27 mouse cellular contexts compared by ENCODE assay signal in the genomic region with DNA sequence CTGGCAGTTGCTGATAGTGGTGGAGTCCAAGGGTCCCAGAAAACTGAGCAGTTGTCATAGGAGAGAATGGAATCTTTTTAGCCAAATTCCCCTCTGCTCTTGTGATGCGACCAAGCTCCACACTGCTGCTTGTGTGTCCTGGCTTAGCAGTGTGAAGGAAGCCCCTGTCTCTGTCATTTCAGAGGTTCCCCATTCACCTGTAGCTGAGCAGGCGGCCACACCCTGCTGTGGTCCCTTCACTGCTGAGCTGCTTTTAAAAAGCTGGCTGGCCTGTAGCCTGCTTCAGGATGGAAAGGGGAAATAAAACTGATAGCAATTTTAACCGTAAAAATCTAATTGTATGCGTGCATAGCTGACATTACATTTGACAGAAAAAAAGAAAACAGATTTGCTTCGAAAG. TPM values are rescaled to one million over a fixed set of nuclear protein-coding genes. Genes with fewer than 3 reads are reported as not detected.
DNase-seq lines count a peak whose midpoint lies in the region; ATAC-seq and TF ChIP-seq lines count a peak whose summit lies in the region.
"Had no signal": no experiment of that assay in that cellular context is flagged by ENCODE, and none has a peak within 500 bp of the region (broad histone marks: within the 10 kb centered on the region; RNA-seq: fewer than 3 reads in every experiment).

No protein-coding gene starts in this region.

- ATAC-seq in kidney, embryonic 16.5 days (ENCODE audit: low FRiP score, low TSS enrichment): no peak; the same call in 1 of the 2 replicates
- ATAC-seq in megakaryocyte, adult 5-6 weeks (ENCODE audit: poor library complexity, severe bottlenecking): peak; percentile 64
- ATAC-seq in stomach, embryonic 16.5 days (ENCODE audit: insufficient read depth, low FRiP score): no peak
- ATAC-seq: midbrain, embryonic 16.5 days had no signal

- TF ChIP-seq POLR2A in MEL (IDR thresholded peaks at IDR 0.05; ENCODE audit: control insufficient read depth in 1 of 2, insufficient read depth in 1 of 2, low read depth in 1 of 2, low read length in 2 of 2, poor library complexity in 1 of 2): no peak

- no peaks in the 10 kb centered on the region for H3K27me3 ChIP-seq in kidney, embryonic 16.5 days (ENCODE audit: insufficient read depth, low read length)
- H3K27me3 ChIP-seq in MEL (ENCODE audit: control insufficient read depth in 1 of 2, insufficient read depth in 2 of 2, low read length in 2 of 2): no peaks in the 10 kb centered on the region
- no peaks in the 10 kb centered on the region for H3K27me3 ChIP-seq in stomach, embryonic 16.5 days (ENCODE audit: control insufficient read depth, insufficient read depth, low read length)
- H3K27me3 ChIP-seq: embryonic facial prominence, embryonic 12.5 days; limb, embryonic 15.5 days; neural tube, embryonic 13.5 days had no signal

- H3K27ac ChIP-seq in kidney, embryonic 16.5 days (ENCODE audit: low read length): peak overlapping the region; percentile 69; the same call in 1 of the 2 replicates
- no peak overlapping the region; the same call in 1 of the 2 replicates for H3K27ac ChIP-seq in MEL (ENCODE audit: control insufficient read depth, low read depth, low read length)
- H3K27ac ChIP-seq in stomach, embryonic 16.5 days (ENCODE audit: low read length): peak overlapping the region; percentile 61
- H3K27ac ChIP-seq: embryonic facial prominence, embryonic 12.5 days; hindbrain, embryonic 10.5 days; limb, embryonic 15.5 days; liver, embryonic 14.5 days; lung, embryonic 15.5 days; midbrain, embryonic 10.5 days had no signal

- TF ChIP-seq EP300 in MEL (IDR thresholded peaks at IDR 0.05; ENCODE audit: low read depth in 1 of 2, low read length in 2 of 2): 0 out of 4 replicates have a peak, but pooled peaks of 1 of the 2 experiments have one; percentile 19

- 70% methylated on average over 5 of the region's 5 CpGs for WGBS in kidney, embryonic 16.5 days
- WGBS in stomach, embryonic 16.5 days: 61% methylated on average over 5 of the region's 5 CpGs

- H3K79me2 ChIP-seq in MEL (ENCODE audit: control insufficient read depth, insufficient read depth, low read length, poor library complexity): no peaks in the 10 kb centered on the region

- no peak for TF ChIP-seq CTCF in MEL (IDR thresholded peaks at IDR 0.05 in 2 of 3, conservative IDR thresholded peaks at IDR 0.05 in 1 of 3; ENCODE audit: control insufficient read depth in 1 of 3, insufficient read depth in 1 of 3, low read depth in 2 of 3, low read length in 3 of 3, poor library complexity in 1 of 3, severe bottlenecking in 1 of 3)

- H3K4me2 ChIP-seq in kidney, embryonic 16.5 days (replicated peaks; ENCODE audit: low read depth, low read length): no peak overlapping the region
- no peak overlapping the region for H3K4me2 ChIP-seq in stomach, embryonic 16.5 days (ENCODE audit: low read depth, low read length)
- H3K4me2 ChIP-seq: embryonic facial prominence, embryonic 12.5 days; heart, embryonic 11.5 days; limb, embryonic 15.5 days; lung, embryonic 15.5 days; neural tube, embryonic 13.5 days had no signal

- no peak overlapping the region; the same call in 1 of the 2 replicates for H3K9ac ChIP-seq in kidney, embryonic 16.5 days (replicated peaks; ENCODE audit: low read length)
- no peak overlapping the region for H3K9ac ChIP-seq in MEL (ENCODE audit: control insufficient read depth, low read depth, low read length, poor library complexity, severe bottlenecking)
- no peak overlapping the region for H3K9ac ChIP-seq in stomach, embryonic 16.5 days (ENCODE audit: low read length)
- H3K9ac ChIP-seq: embryonic facial prominence, embryonic 12.5 days; limb, embryonic 15.5 days; liver, embryonic 14.5 days; lung, embryonic 15.5 days; neural tube, embryonic 13.5 days had no signal

- no peak overlapping the region for H3K4me3 ChIP-seq in kidney, embryonic 16.5 days (ENCODE audit: low read length)
- no peak overlapping the region for H3K4me3 ChIP-seq in MEL (ENCODE audit: control insufficient read depth in 1 of 2, insufficient read depth in 1 of 2, low read depth in 2 of 2, low read length in 2 of 2)
- H3K4me3 ChIP-seq in stomach, embryonic 16.5 days (replicated peaks; ENCODE audit: low read length): no peak overlapping the region
- H3K4me3 ChIP-seq: embryonic facial prominence, embryonic 12.5 days; hindbrain, embryonic 10.5 days; limb, embryonic 15.5 days; lung, embryonic 15.5 days; midbrain, embryonic 10.5 days; myocyte; neural tube, embryonic 13.5 days had no signal

- TF ChIP-seq RAD21 in MEL (IDR thresholded peaks at IDR 0.05; ENCODE audit: low read depth, low read length): no peak

- H3K36me3 ChIP-seq in kidney, embryonic 16.5 days (ENCODE audit: insufficient read depth, low read length): peaks cover 23% of the 10 kb centered on the region; the same call in 1 of the 2 replicates
- peaks cover 0 to 18% of the 10 kb centered on the region in 2 experiments; a peak in 3 of 4 replicates for H3K36me3 ChIP-seq in MEL (ENCODE audit: control insufficient read depth in 1 of 2, insufficient read depth in 2 of 2, low read length in 2 of 2)
- H3K36me3 ChIP-seq in stomach, embryonic 16.5 days (ENCODE audit: control insufficient read depth, insufficient read depth, low read length): peaks cover 15% of the 10 kb centered on the region
- H3K36me3 ChIP-seq: hindbrain, embryonic 10.5 days; midbrain, embryonic 10.5 days; neural tube, embryonic 13.5 days had no signal

- peaks cover 33% of the 10 kb centered on the region; the same call in 1 of the 2 replicates for H3K4me1 ChIP-seq in kidney, embryonic 16.5 days (ENCODE audit: insufficient read depth, low read length)
- H3K4me1 ChIP-seq in MEL (ENCODE audit: control insufficient read depth in 1 of 2, insufficient read depth in 2 of 2, low read length in 2 of 2): peaks cover 4 to 20% of the 10 kb centered on the region in 2 experiments
- H3K4me1 ChIP-seq in stomach, embryonic 16.5 days (ENCODE audit: control insufficient read depth, insufficient read depth, low read length): peaks cover 51% of the 10 kb centered on the region
- H3K4me1 ChIP-seq: midbrain, embryonic 10.5 days had no signal

- no peaks in the 10 kb centered on the region for H3K9me3 ChIP-seq in kidney, embryonic 16.5 days (ENCODE audit: low read length)
- H3K9me3 ChIP-seq in MEL (replicated peaks; ENCODE audit: insufficient read depth, low read length): no peaks in the 10 kb centered on the region
- no peaks in the 10 kb centered on the region for H3K9me3 ChIP-seq in stomach, embryonic 16.5 days (replicated peaks; ENCODE audit: control insufficient read depth, low read length)
- H3K9me3 ChIP-seq: embryonic facial prominence, embryonic 12.5 days; hindbrain, embryonic 10.5 days; limb, embryonic 15.5 days; lung, embryonic 15.5 days; midbrain, embryonic 10.5 days; neural tube, embryonic 13.5 days had no signal

- no peak for DNase-seq in kidney, postnatal 14 days
- peak; percentile 64 for DNase-seq in MEL (ENCODE audit: low read depth, low spot score)
- no peak for DNase-seq in urinary bladder, postnatal 10 days (ENCODE audit: low spot score)
- DNase-seq in frontal cortex, postnatal 25 days (ENCODE audit: low spot score in 2 of 2): no peak
- DNase-seq: adrenal gland, postnatal 36 days; cerebellum, adult 9-11 months; heart, postnatal 10 days; kidney, adult 2 months; layer of hippocampus, adult 9-11 months; left cerebral cortex, postnatal 4 days; lung, postnatal 36 days; right cerebral cortex, adult 18-20 months; thymus, adult 18-20 months; thymus, postnatal 36 days had no signal

TF ChIP-seq in MEL, 35 proteins besides CTCF, POLR2A, EP300 and RAD21:
- no peak for TF ChIP-seq ZC3H11A (IDR thresholded peaks at IDR 0.05; ENCODE audit: low read depth, low read length)
- no peak for TF ChIP-seq ELF1 (IDR thresholded peaks at IDR 0.05; ENCODE audit: low read depth, low read length)
- TF ChIP-seq CHD1 (IDR thresholded peaks at IDR 0.05; ENCODE audit: low read depth, low read length): no peak
- peak; percentile 43; the same call in 1 of the 2 replicates for TF ChIP-seq SIN3A (IDR thresholded peaks at IDR 0.05; ENCODE audit: low read length)
- TF ChIP-seq E2F4 (IDR thresholded peaks at IDR 0.05; ENCODE audit: borderline replicate concordance, low read depth, low read length): no peak
- no peak for TF ChIP-seq MAFK (IDR thresholded peaks at IDR 0.05; ENCODE audit: borderline replicate concordance, low read depth, low read length)
- TF ChIP-seq MXI1 (IDR thresholded peaks at IDR 0.05; ENCODE audit: low read depth, low read length): 0 out of 2 replicates have a peak, but pooled peaks have one; percentile 27
- 0 out of 2 replicates have a peak, but pooled peaks have one; percentile 33 for TF ChIP-seq RCOR1 (IDR thresholded peaks at IDR 0.05; ENCODE audit: low read depth, low read length)
- no peak for TF ChIP-seq NRF1 (IDR thresholded peaks at IDR 0.05; ENCODE audit: insufficient read depth, low read depth, low read length, poor library complexity, severe bottlenecking)
- TF ChIP-seq UBTF (IDR thresholded peaks at IDR 0.05; ENCODE audit: borderline replicate concordance, insufficient read depth, low read depth, low read length): no peak
- TF ChIP-seq BHLHE40 (IDR thresholded peaks at IDR 0.05; ENCODE audit: borderline replicate concordance, low read depth, low read length): no peak
- TF ChIP-seq GATA1 (IDR thresholded peaks at IDR 0.05; ENCODE audit: low read depth, low read length): no peak
- no peak for TF ChIP-seq TAL1 (IDR thresholded peaks at IDR 0.05; ENCODE audit: low read length)
TF ChIP-seq in MEL: peak in this region for 3.

RNA-seq across cellular contexts. Expression of a gene that starts 49.0 kb away (rescaled TPM):
- 29.5 and 30.7 TPM in 2 replicates for polyA plus RNA-seq in kidney, embryonic 16.5 days (2015; fragmentation: Nextera tagmentation; extraction: Ambion mirVana)
- 8.5 and 9.0 TPM in 2 replicates for total RNA-seq in MEL (2012; rRNA removed)
- 10 to 100 TPM in 1 of 2 experiments, not detected in 1; 18.8 TPM for polyA plus RNA-seq in MEL (2012; ENCODE audit: insufficient read depth in 1 of 2, insufficient read length in 2 of 2, low read depth in 1 of 2, low replicate concordance in 2 of 2, missing spikeins in 1 of 2)
- 13.0 and 17.3 TPM in 2 replicates for total RNA-seq in megakaryocyte, adult 5-6 weeks (2015)
- 14.7 and 20.0 TPM in 2 replicates for total RNA-seq in megakaryocyte, adult 5-6 weeks (2017)
- polyA plus RNA-seq in stomach, embryonic 16.5 days (2015; fragmentation: Nextera tagmentation; extraction: Ambion mirVana): 24.4 and 25.0 TPM in 2 replicates
